Mouse (Mus musculus): ENCODE measurements around the gene Pold4. TPM values are rescaled to one million over a fixed set of nuclear protein-coding genes. Genes with fewer than 3 reads are reported as not detected.

Pold4 gene
- 56.8 and 60.4 TPM in 2 replicates for total RNA-seq (2021)
- long read RNA-seq, transcript Pold4-201 (4 exons, 913 nt) = major isoform, 15 of 20 reads
- long read RNA-seq, partial matches to known transcripts = 0 of 20 reads
- long read RNA-seq, other reads (novel, unspliced or antisense) = 1 of 20 reads

- peak; percentile 97 for DNase-seq
These were observed at the start of gene Pold4 for GRCm38 (mm10) chr19:4231253-4232185. Pold4 (plus strand) TSS chr19:4231899.

GRCm38 (mm10) chr19:4183689-4184088 lies 48.0 kb upstream of the Pold4 start:
- no peak for DNase-seq

- no peak for DNase-seq
These were observed 46.4 kb upstream of the Pold4 start for GRCm38 (mm10) chr19:4184976-4185975.

GRCm38 (mm10) chr19:4187303-4187702 lies 44.4 kb upstream of the Pold4 start:
- DNase-seq = no peak

GRCm38 (mm10) chr19:4189051-4189620 lies 42.6 kb upstream of the Pold4 start:
- DNase-seq = no peak

- DNase-seq = no peak
These were observed 40.8 kb upstream of the Pold4 start, which contains the start of gene Tbc1d10c for GRCm38 (mm10) chr19:4190831-4191334. Tbc1d10c (minus strand) TSS chr19:4191284.

GRCm38 (mm10) chr19:4191528-4192250 lies 40.0 kb upstream of the Pold4 start, which contains the start of gene Ppp1ca:
Ppp1ca (plus strand) TSS chr19:4192065.
- peak; percentile 99 for DNase-seq

- no peak for DNase-seq
These were observed 39.3 kb upstream of the Pold4 start for GRCm38 (mm10) chr19:4192251-4192985.

- DNase-seq = no peak
These were observed 38.6 kb upstream of the Pold4 start for GRCm38 (mm10) chr19:4193129-4193528.

- DNase-seq = no peak
These were observed 37.5 kb upstream of the Pold4 start for GRCm38 (mm10) chr19:4194021-4194724.

- peak; percentile 56 for DNase-seq
These were observed 36.7 kb upstream of the Pold4 start for GRCm38 (mm10) chr19:4194776-4195650.

GRCm38 (mm10) chr19:4196048-4196447 lies 35.7 kb upstream of the Pold4 start:
- DNase-seq = no peak

GRCm38 (mm10) chr19:4196548-4196947 lies 35.2 kb upstream of the Pold4 start:
- peak; percentile 47 for DNase-seq

- DNase-seq = no peak
These were observed 34.5 kb upstream of the Pold4 start for GRCm38 (mm10) chr19:4197180-4197579.

GRCm38 (mm10) chr19:4201291-4201909 lies 30.3 kb upstream of the Pold4 start, which contains the start of gene Rad9a:
Rad9a (minus strand) TSS chr19:4201662.
- DNase-seq = peak; percentile 93

GRCm38 (mm10) chr19:4202149-4202548 lies 29.6 kb upstream of the Pold4 start:
- DNase-seq = no peak

GRCm38 (mm10) chr19:4203148-4203547 lies 28.6 kb upstream of the Pold4 start:
- no peak for DNase-seq

All from adrenal gland, postnatal 25 days (tissue).